Mouse (Mus musculus) heart, postnatal 0 days (tissue): ENCODE results near the gene Carmil2.
A peak's percentile ranks its signal among the peaks of the same experiment; 100 is the strongest.

ENCODE experiments used
- CTCF ChIP-seq: IDR thresholded peaks from 2 replicates; pipeline ENCODE4 v1.5.1; 2016; ENCODE audit warnings: antibody characterized with exemption, control low read depth, low read depth
- EP300 ChIP-seq: IDR thresholded peaks from 2 replicates; pipeline ENCODE4 v1.6.1; 2016; ENCODE audit warnings: antibody characterized with exemption, low read depth

- peak; percentile 18; the same call in 1 of the 2 replicates for TF ChIP-seq CTCF
- TF ChIP-seq EP300, result no peak
Measured at GRCm38 (mm10) chr8:105636963-105637510, 49.0 kb upstream of the Carmil2 start, which contains the start of gene Agrp.
